Mouse (Mus musculus) T-helper 1 cell (primary cell): ENCODE measurements at regions not wholly inside any gene's neighbourhood (a gene's known extent, or its start where the extent isn't known, plus 50 kb on each side); places are given as distances from the start of the nearest gene placed in this dataset.

Experiments
- in situ Hi-C: fragments of 300-600 bp; cut with MboI, MseI; formaldehyde crosslinking; loops from one replicate; pipeline ENCODE4 v1.15.1; 2025; ENCODE audit warnings: high pct_unique_total_duplicates

DNA sequence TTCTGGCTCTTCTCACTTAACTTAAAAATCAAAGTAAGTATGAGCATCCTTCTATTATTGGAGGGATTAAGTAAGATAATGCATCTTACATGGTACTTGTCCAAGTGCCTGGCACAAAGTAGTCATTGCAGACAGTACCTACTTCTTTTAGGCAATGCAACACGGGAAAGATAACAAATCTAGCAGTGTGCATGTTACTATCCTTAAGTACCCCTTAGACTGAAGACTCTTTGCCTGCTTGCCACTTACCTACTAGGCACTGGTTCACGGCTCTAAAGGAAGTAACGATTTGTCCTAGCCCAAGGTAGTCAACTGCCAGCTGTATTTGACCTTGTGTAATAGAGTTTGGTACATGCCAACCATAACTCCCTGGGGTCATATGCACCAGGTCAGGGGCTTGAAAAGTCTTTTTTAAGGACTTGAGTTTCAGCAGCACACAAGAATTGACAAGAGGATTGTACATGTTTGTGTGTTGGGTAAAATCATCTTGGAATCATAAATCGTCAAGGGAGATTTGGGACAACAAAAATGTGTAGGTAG, 1409.8 kb downstream of the Gsdmc2 start:
- in situ Hi-C loops = no loop called here

DNA sequence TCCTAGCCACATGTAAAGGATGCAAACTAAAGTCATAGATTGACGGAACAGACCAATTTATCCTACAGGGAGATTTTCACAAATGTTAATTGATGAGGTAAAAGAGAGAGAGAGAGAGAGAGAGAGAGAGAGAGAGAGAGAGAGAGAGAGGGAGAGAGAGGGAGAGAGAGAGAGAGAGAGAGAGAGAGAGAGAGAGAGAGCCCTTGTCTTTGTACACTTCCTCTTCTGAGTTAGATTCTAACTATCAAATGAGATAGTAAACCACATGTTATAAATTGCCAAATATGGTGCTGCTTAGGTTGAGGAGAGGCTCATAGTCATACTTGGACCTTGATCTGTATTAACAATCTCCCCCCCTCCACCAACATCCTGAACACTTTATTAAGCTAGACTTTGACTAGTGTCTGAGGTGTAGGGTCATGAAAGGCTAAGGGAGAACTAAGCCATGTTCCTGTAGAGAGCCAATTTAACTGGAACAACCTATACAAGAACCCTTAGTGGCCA, 1412.2 kb downstream of the Gsdmc2 start:
- in situ Hi-C loops = no loop called here

DNA sequence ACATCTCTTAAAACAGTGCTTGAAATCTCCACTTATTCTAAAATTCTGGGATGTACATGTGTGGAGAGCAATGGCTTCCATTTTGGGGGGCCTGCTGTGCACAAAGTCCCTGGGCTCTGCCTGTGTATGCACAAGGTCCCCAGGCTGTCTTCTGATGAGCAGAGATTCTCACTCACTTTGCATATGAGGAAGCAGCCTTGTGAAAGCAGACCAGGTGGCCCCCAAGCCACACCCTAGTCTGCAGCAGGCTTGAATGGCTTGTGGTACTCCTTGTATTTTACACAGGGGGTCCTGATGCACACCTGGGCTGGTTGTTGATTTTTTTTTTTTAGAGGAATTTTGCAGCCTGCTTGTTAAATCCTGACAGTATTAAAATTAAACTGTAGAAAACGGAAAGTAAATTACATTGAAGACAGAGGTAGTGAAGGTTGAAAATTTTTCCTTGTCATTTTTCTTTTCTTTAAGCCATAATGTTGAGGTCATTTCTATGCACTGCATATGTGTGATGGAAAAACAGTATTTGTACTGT, 1413.8 kb downstream of the Gsdmc2 start:
- in situ Hi-C loops = no loop called here

- in situ Hi-C loops = no loop called here
These were observed 1422.0 kb downstream of the Gsdmc2 start for GRCm38 (mm10) chr15:62422995-62423394.

- in situ Hi-C loops = no loop called here
These were observed 1423.7 kb downstream of the Gsdmc2 start for GRCm38 (mm10) chr15:62421073-62421851.

DNA sequence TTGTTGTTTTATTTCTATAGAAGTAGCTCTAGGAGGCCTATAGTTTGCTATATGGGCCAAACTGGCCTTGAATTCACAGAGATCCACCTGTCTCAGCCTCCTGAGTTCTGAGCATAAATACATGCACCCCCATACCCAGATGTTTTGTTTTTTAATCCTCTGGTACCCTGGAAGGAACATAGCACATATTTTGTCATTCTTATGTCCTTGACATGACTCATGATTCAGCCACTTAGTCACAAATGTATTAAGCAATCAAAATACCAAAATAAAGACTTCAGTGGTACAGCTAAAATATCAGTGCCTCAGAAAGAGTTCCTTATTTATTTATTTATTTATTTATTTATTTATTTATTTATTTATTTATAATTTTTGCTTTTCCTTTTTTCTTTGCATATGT, 1428.3 kb downstream of the Gsdmc2 start:
- in situ Hi-C loops = no loop called here

GRCm38 (mm10) chr15:62413694-62414093, 1431.3 kb downstream of the Gsdmc2 start:
- in situ Hi-C loops = no loop called here

DNA sequence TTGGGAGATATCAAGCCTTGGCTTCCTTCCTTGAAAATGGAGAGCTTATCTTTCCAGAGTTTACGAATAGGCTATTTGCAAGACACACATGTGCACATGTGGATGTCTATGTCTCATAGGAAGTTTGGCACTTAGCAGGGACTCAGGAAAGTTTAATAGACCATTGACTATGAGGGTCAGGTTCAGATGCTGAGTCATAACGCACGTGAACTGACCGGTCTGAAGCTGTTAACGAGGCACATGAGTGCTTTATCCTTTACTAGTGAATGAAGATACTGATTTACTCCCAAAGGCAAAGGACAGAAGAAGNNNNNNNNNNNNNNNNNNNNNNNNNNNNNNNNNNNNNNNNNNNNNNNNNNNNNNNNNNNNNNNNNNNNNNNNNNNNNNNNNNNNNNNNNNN, 1442.8 kb downstream of the Gsdmc2 start:
- in situ Hi-C loops = no loop called here

GRCm38 (mm10) chr15:62400984-62401609, 1443.9 kb downstream of the Gsdmc2 start:
- in situ Hi-C loops = no loop called here

GRCm38 (mm10) chr15:62399381-62399780, 1445.6 kb downstream of the Gsdmc2 start:
- in situ Hi-C loops = no loop called here

GRCm38 (mm10) chr15:62397009-62397408, 1448.0 kb downstream of the Gsdmc2 start:
- in situ Hi-C loops = no loop called here

DNA sequence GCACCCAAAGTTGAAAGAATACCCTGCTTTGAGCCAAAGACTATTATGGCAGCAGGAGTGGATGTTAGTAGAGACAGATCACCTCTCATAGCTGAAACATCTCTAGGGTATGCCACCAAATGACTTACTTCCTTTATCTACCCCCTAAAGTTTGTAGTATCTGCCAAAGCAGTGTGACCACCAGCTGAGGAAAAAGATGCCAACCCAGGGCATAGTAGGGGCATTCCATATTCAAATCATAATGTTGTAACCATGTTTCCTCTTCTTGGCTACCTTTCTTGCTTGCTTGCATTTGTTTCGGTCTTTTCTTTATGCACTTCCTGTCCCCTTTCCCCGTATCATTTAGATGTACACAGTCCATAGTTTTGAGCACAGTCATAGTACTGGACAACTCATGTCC, 1449.6 kb downstream of the Gsdmc2 start:
- in situ Hi-C loops = no loop called here

DNA sequence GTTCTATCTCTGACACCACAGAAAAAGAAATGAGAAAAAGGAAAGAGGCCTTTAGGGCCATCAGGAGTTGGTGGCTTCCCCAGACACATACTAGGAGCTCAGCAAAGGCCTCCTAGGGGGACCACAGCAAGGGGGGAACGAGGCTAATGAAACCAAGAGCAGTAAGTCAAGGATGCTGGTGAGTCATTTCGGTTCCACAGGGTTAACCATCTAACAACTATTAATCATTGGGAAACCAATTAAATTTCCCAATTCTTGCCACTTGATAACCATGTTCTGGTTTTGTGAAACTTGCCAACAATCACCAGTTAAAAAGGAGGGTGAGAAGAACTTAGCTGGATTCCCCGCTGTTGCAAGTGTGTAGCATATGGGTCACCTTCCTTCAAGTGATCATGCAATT, 1451.6 kb downstream of the Gsdmc2 start:
- in situ Hi-C loops = no loop called here

DNA sequence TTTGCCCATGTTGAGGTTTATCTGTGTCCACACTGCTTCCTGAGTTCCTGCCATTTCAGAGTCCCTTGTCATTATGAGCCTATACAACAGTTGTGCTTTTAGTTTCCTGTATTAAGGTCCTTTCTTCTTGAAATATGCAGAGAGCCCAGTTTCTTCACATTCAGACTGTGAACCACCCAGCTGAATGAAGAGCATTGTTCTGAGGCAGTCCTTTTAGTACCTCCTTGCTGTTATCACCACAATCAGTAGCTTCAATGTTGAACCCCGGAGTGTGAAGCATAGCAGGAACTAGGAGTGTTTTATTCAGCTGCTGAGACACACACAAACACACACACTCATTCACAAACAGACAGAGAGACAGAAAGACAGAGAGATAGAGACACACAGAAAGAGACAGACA, 1452.1 kb downstream of the Gsdmc2 start:
- in situ Hi-C loops = no loop called here

DNA sequence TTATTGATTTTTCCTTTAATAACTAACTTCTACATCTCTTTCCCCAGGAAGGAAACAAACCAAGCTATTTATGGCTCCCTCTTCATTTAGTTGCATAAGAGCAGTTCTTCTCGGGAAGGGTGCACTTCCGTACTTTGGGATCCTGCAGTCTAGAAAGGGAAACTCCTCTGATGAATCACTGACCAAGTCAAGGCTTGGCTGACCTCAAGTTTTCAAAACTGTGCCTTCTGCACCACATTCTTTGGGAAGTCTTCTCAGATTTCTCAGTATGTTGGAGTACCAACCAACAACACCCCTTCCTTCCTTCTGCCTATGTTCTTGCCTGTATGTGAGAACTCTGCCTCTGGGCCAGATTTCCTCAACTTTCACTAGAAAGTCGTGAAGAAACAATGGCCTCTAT, 1452.6 kb downstream of the Gsdmc2 start:
- in situ Hi-C loops = no loop called here

- in situ Hi-C loops = no loop called here
These were observed 1455.4 kb downstream of the Gsdmc2 start for GRCm38 (mm10) chr15:62389431-62390105.

DNA sequence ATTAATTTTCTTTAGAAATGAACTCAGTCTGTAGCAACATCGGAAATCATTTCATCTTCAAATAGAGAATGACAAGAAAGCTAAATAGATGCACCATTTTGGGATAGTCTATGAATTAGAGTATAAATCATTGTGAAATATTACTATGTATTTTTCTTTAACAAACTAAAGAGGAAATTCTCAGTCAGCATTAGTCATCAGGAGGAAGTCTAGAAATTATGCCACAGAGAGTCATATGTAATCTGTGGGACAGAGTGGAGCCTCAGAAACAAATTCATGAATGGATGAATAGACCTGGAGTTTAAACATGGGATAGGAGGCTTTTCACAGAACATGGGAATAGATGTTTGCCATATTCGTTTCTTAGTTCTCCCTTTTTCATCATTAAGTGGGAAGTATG, 1459.4 kb upstream of the A1bg start:
- in situ Hi-C loops = no loop called here

DNA sequence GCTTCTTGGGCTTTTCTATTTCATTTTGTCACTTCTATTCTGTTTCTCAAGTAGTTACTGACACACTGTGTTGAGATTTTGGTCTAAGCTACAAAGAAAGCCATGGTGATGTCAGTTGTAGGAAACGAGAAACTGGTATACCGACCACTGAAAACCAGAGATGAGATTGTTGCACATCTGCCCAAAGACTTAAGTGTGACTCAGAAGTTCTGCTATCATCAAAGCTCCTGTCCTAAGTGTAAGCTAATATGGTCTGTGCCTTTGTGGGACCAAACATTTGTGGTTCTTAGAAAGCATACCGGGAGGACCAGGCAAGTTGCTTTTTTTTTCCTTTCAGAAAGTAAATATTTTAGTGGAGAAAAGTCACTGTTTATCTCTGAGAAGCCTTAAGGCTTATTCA, 1451.8 kb upstream of the A1bg start:
- in situ Hi-C loops = loop anchor here (5.0 to 10.0 kb wide), 2 partner anchors 62 to 430 kb away; no protein-coding TSS in a partner anchor

DNA sequence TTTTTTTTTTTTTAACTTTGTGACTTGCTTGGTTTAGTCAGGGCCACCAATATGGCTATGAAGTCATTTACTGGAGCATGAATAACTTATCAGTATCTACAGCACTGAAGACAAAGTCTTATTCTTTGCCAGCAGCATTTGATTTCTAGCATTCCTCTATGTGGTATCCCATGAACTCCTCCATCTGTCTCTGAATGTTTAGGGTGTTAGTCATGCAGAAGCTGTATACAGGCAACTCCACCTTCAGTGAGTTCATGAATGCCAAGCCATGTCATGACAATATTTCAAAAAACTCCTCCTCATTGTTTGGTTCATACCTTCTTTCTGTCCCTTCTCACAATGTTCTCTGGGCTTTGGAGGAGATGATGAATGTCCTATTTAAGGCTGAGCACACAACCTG, 1438.4 kb upstream of the A1bg start:
- in situ Hi-C loops = no loop called here

DNA sequence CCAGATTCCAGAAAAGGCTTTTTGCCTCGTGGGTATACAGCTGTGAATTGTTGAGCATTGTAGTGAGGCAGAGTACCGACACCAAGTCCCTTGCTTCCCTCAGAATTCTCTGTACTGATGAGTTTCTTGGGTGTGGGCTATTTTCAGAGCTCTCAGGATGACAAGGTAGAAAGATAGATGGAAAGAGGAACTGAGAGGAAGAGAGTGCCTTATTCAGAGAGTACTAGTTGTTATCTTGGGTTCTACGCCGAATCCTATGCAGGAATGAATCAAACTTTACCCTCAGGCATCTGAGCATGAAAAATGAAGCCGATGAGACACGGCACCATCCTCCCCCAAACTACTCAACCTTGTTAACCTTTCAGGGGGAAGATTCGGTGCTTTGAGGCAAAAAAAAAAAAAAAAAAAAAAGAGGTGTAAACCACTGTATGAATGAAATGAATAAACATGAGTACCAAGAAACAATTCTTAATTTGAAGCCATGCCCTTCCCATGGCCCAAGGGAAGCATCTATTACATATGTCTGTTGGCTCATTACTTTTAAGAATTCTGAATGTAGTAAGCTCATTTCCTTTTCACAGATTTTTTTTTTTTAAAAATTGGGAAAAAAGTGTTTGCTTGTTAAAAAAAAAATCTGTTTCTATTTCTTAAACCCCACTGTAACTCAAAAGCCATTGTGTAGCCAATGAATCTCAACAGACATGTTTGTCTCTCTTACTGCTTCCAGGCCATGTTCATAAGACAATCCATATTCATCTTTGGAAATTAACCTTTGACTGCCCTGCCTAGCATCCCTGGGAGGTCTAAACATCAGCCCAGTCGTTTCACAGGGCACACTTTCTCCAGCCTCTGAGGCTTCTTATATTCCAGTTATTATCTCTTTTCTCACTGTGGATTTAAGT, 1435.8 kb upstream of the A1bg start:
- in situ Hi-C loops = no loop called here

DNA sequence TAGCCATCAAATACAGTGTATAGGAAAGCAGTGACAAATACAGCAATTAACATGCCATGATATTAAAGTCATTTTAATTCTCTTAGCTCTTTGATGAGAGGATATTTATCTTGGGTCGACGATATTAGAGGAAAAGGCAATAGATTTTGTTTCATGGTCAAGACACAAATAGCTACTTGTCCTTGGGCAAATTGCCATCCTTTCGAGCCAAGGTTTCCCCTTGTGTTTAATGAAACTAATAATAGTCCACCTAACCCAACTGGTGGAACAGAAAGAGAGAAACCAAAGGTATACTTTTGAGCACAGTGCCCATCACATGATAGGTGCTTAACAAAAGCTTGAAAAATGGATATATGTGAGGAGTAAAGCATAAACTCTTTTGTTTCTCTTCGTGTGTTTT, 1431.0 kb upstream of the A1bg start:
- in situ Hi-C loops = no loop called here
